Mouse (Mus musculus) erythroblast, embryonic 14.5 days (primary cell): Measurements from ENCODE around the gene Mrtfb. TPM values are rescaled to one million over a fixed set of nuclear protein-coding genes. Genes with fewer than 3 reads are reported as not detected.

Experiments
- H3K27me3 ChIP-seq: 2 replicates; pipeline ENCODE4 v1.6.1; 2012; ENCODE audit warnings: inconsistent platforms; ENCODE audit not compliant: control insufficient read depth
- H3K36me3 ChIP-seq: 2 replicates; pipeline ENCODE4 v1.6.1; 2012; ENCODE audit warnings: mild to moderate bottlenecking, inconsistent platforms; ENCODE audit not compliant: control insufficient read depth
- H3K4me1 ChIP-seq: 2 replicates; pipeline ENCODE4 v1.6.1; 2012; ENCODE audit warnings: inconsistent platforms; ENCODE audit not compliant: control insufficient read depth
- H3K4me3 ChIP-seq: replicated peaks from 2 replicates; pipeline ENCODE3; 2012; ENCODE audit warnings: moderate library complexity, mild to moderate bottlenecking, inconsistent platforms
- H3K9me3 ChIP-seq: 2 replicates; pipeline ENCODE4 v1.6.1; 2012; ENCODE audit warnings: low read length, inconsistent platforms, mixed read lengths; ENCODE audit not compliant: control insufficient read depth
- GATA1 ChIP-seq: IDR thresholded peaks from 2 replicates; pipeline ENCODE4 v1.6.1; 2012; ENCODE audit warnings: low read length, inconsistent platforms, mixed read lengths
- TAL1 ChIP-seq: IDR thresholded peaks from 3 replicates; pipeline ENCODE4 v1.6.1; 2012; ENCODE audit warnings: low read length, inconsistent platforms, mixed read lengths
- polyA plus RNA-seq: library from polyadenylated mRNA; stranded (reverse); fragments of >175 nt; gene quantifications from 2 replicates; pipeline ENCODE4 v1.2.3, GENCODE M21; 2012

Mrtfb gene
- polyA plus RNA-seq, 1 experiment: 0.01 TPM

DNA sequence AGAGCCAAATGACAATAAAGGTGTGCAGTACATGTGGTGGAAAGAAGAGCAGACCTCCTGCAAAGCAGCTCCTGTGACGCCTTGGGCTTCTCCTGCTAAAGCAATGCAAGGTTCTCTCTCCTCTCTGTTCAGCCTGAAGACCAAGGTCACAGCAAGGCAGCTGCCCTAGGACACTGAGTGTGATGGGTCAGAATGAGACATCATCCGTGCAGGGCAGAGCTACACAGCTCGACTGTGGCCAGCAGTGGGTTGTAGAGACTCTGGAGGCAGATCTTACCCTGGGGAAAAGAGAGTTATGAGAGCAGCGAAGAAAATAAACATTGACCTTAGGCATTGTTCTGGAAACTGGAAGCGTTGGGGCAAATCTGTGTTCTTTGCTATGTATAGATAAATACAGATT, 98.2 kb downstream of the Mrtfb start:
- Histone ChIP-seq H3K9me3 (no peaks in the 10 kb centered on the region), H3K4me3 (no peak overlapping the region), H3K36me3 (no peaks in the 10 kb centered on the region), H3K27me3 (peaks cover 5% of the 10 kb centered on the region), H3K4me1 (no peaks in the 10 kb centered on the region)
- no peak for TF ChIP-seq GATA1
- TF ChIP-seq TAL1: no peak

- H3K36me3 ChIP-seq: no peaks in the 10 kb centered on the region
- H3K4me1 ChIP-seq: no peaks in the 10 kb centered on the region
- no peaks in the 10 kb centered on the region for H3K9me3 ChIP-seq
- peaks cover 6% of the 10 kb centered on the region for H3K27me3 ChIP-seq
- TF ChIP-seq TAL1 (no peak), GATA1 (no peak)
- no peak overlapping the region for H3K4me3 ChIP-seq
Measured at GRCm38 (mm10) chr16:13357806-13358679, 101.8 kb downstream of the Mrtfb start.

- TF ChIP-seq TAL1: no peak
- H3K4me1 ChIP-seq: no peaks in the 10 kb centered on the region
- no peaks in the 10 kb centered on the region for H3K36me3 ChIP-seq
- peaks cover 6% of the 10 kb centered on the region for H3K27me3 ChIP-seq
- no peaks in the 10 kb centered on the region for H3K9me3 ChIP-seq
- no peak overlapping the region for H3K4me3 ChIP-seq
Measured at GRCm38 (mm10) chr16:13358741-13359140, 102.5 kb downstream of the Mrtfb start.

- Histone ChIP-seq H3K27me3 (peaks cover 6% of the 10 kb centered on the region), H3K9me3 (no peaks in the 10 kb centered on the region), H3K4me1 (no peaks in the 10 kb centered on the region), H3K36me3 (no peaks in the 10 kb centered on the region), H3K4me3 (no peak overlapping the region)
- TF ChIP-seq TAL1 (no peak), GATA1 (no peak)
Measured at GRCm38 (mm10) chr16:13359405-13359858, 103.2 kb downstream of the Mrtfb start.

- Histone ChIP-seq H3K27me3 (peaks cover 6% of the 10 kb centered on the region), H3K9me3 (no peaks in the 10 kb centered on the region), H3K4me1 (no peaks in the 10 kb centered on the region), H3K4me3 (no peak overlapping the region), H3K36me3 (no peaks in the 10 kb centered on the region)
- TF ChIP-seq GATA1 (no peak), TAL1 (no peak)
Measured at GRCm38 (mm10) chr16:13360208-13360607, 103.9 kb downstream of the Mrtfb start.

DNA sequence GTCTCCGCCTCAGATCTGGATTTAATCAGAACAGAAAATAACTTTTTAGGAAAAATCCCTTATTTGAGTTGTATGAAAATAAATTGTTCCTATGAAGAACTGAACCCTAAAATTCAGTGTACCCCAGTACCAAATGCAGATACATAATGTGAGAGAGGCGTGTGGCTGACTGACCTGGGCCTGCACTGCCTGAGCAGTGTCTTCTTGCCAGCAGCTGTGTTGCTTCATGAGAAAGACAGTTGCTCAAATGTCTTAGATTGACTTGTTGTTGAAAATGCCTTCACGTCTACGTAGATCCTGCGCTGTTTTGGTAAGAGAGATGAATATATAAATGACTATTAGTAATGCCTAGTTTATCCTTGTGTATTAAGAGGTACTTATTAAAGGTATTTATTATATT, 104.6 kb downstream of the Mrtfb start:
- Histone ChIP-seq H3K4me3 (no peak overlapping the region), H3K27me3 (peaks cover 6% of the 10 kb centered on the region), H3K9me3 (no peaks in the 10 kb centered on the region), H3K4me1 (no peaks in the 10 kb centered on the region), H3K36me3 (no peaks in the 10 kb centered on the region)
- TF ChIP-seq GATA1 (no peak), TAL1 (no peak)

GRCm38 (mm10) chr16:13363141-13363540, 106.9 kb downstream of the Mrtfb start:
- H3K4me3 ChIP-seq: no peak overlapping the region
- H3K9me3 ChIP-seq: no peaks in the 10 kb centered on the region
- no peaks in the 10 kb centered on the region for H3K4me1 ChIP-seq
- TF ChIP-seq TAL1 (no peak), GATA1 (no peak)
- no peaks in the 10 kb centered on the region for H3K36me3 ChIP-seq
- H3K27me3 ChIP-seq: peaks cover 6% of the 10 kb centered on the region

DNA sequence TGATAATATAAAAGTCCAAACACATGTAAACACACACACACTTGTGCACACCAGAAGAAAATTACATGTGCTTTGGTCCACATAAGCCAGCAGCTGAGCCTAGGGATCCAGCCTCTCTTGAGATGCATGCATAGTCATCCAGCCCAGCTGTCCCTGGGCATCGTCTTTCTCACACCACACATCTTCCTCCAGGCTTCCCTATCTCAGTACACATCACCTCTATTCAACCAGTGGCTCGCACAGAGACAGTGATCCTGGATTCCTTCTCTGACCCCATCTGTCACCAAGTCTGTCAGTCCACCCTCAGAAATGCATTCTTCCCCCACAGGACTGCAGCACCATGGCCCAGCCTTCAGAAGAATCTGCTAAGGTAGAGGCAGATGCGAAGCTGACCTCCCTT, 107.9 kb downstream of the Mrtfb start:
- TF ChIP-seq TAL1 (no peak), GATA1 (no peak)
- H3K4me3 ChIP-seq: no peak overlapping the region
- peaks cover 3% of the 10 kb centered on the region for H3K27me3 ChIP-seq
- no peaks in the 10 kb centered on the region for H3K4me1 ChIP-seq
- no peaks in the 10 kb centered on the region for H3K36me3 ChIP-seq
- no peaks in the 10 kb centered on the region for H3K9me3 ChIP-seq

DNA sequence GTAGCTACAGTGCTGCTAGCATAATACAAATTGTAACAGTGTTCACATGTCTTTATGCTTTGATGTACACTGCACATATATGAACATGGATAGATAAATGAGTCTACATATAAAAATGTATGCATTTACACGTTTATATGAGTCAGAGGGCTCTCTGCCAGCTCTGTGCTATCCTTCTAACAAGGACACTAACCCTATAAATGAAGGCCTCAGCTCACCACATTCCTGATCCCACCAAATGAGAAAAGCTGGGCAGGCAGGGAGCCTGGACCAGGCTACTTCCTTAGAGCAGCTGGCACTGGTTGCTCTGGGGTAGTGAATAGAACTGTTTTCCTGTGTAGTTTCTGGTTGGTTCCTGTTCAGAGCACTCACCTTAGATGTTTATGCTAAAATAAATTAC, 110.0 kb downstream of the Mrtfb start:
- no peaks in the 10 kb centered on the region for H3K4me1 ChIP-seq
- no peak for TF ChIP-seq TAL1
- TF ChIP-seq GATA1: no peak
- H3K36me3 ChIP-seq: no peaks in the 10 kb centered on the region

More for the DNA sequence above, 110.0 kb downstream of the Mrtfb start:
- Histone ChIP-seq H3K9me3 (no peaks in the 10 kb centered on the region), H3K4me3 (no peak overlapping the region), H3K27me3 (no peaks in the 10 kb centered on the region)
